Mouse (Mus musculus): ENCODE measurements at regions not wholly inside any gene's neighbourhood (a gene's known extent, or its start where the extent isn't known, plus 50 kb on each side); places are given as distances from the start of the nearest gene placed in this dataset.

- TF ChIP-seq CTCF (IDR thresholded peaks at IDR 0.05; ENCODE audit: extremely low read depth, insufficient read depth, insufficient read length, insufficient replicate concordance), result no peak
- TF ChIP-seq POLR2A (IDR thresholded peaks at IDR 0.05; ENCODE audit: low read depth, low read length), result no peak
These were observed 196.8 kb upstream of the Rreb1 start for GRCm38 (mm10) chr13:37581374-37581773.
